Mouse (Mus musculus): ENCODE results near the gene Ampd1. TPM values are rescaled to one million over a fixed set of nuclear protein-coding genes. Genes with fewer than 3 reads are reported as not detected.
A peak's percentile ranks its signal among the peaks of the same experiment; 100 is the strongest.

The Ampd1 gene
- polyA plus RNA-seq, 1 experiment from 2014 or later: 0.19 TPM

DNA sequence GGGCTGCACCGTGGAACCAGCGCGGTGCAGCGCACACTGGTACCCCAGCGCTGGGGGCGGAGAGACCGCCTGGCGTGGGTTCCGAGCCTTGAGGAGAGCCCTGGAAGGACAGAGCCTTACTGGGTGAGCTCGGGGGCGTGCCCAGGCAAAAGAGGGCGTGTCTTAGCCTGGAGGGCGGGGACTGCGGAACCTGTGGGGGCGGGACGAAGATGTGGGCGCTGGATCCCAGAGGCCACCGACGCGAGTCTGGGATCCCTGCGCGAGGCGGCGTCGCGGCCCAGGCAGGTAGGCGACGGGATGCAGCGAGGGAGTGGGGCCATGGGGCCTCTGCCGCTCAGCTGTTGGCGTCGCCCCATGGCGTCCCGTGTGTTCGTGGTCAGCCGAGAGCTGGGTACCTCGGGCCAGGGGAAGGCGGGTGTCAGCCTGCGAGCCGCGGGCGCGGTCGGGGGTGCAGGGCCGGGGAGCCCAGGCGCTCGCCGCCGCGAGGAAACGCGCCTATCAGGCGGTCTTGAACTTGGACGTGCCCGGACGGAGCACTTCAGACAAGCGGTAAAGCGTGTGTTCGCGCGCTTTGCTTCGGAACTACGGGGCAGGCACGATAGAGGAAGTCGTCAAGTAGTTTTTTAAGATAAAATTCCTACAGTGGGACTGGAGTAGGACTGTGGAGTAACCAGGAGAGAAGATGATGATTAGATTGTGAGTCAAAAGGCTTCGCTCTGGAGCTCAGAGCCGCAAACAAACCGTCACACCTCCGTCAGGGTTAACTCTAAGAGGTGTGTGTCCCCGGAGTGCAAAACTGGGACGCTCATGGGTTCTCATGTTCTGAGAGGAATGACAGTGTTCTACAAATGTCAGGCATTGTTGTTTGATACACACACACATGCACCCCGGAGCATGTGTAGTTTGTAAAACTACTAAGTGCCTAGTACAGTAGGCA, 28.9 kb downstream of the Ampd1 start, which contains the start of gene Dennd2c:
Gene Dennd2c (plus strand): TSS at position 151 of the 937 bp plus-strand sequence.
- under 1% methylated on average over 72 of the region's 72 CpGs for WGBS
- Histone ChIP-seq H3K9ac (peak within 1 kb of the TSS; percentile 59), H3K4me2 (peak within 1 kb of the TSS; percentile 90), H3K4me1 (replicated peaks) (peaks cover 13% of the 10 kb centered on the region), H3K4me3 (peak within 1 kb of the TSS; percentile 73), H3K27ac (peak within 1 kb of the TSS; percentile 69), H3K36me3 (no peaks in the 10 kb centered on the region), H3K9me3 (replicated peaks) (no peaks in the 10 kb centered on the region), H3K27me3 (no peaks in the 10 kb centered on the region)
- ATAC-seq (replicated peaks; ENCODE audit: insufficient number of reproducible peaks, insufficient read depth, low FRiP score, low read depth): peak; percentile 99

DNA sequence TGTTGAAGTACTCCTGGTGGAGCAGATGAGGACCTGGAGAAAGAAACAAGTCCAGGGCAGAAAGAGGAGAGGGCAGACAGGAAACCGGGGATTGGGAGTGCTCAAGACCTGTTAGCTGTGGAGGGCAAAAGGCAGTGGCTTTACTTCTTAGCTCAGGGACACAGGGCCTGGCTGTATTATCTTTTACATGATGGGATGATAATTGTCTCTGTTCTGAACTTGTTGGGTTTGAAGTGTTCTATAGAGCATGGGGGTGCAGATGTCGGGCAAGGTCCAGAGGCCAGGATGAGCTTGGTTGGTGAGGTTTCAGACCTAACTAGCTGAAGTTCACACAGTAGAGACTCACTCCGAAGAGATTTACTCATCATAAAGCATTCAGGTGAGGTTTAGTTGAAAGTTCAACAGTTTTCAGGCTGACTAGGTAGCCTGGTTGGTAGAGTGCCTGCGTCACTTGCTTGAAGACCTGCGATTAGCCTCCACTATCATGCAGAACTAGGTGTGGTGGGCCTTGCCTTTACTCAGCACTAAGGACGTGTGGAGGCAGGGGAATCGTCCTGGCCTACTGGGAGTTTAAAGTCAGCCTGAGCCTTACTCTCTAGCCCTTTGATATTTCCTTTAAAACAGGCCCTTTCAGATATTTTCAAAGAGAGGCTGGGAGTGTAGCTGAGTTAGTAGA, 33.9 kb downstream of the Ampd1 start:
- Histone ChIP-seq H3K9me3 (replicated peaks) (no peaks in the 10 kb centered on the region), H3K4me2 (no peak overlapping the region), H3K27ac (no peak overlapping the region), H3K9ac (no peak overlapping the region), H3K4me1 (replicated peaks) (peaks cover 5% of the 10 kb centered on the region; the same call in 1 of the 2 replicates), H3K4me3 (no peak overlapping the region), H3K27me3 (no peaks in the 10 kb centered on the region), H3K36me3 (no peaks in the 10 kb centered on the region)
- no peak for ATAC-seq (replicated peaks; ENCODE audit: insufficient number of reproducible peaks, insufficient read depth, low FRiP score, low read depth)
- 78% methylated on average over 7 of the region's 7 CpGs for WGBS

DNA sequence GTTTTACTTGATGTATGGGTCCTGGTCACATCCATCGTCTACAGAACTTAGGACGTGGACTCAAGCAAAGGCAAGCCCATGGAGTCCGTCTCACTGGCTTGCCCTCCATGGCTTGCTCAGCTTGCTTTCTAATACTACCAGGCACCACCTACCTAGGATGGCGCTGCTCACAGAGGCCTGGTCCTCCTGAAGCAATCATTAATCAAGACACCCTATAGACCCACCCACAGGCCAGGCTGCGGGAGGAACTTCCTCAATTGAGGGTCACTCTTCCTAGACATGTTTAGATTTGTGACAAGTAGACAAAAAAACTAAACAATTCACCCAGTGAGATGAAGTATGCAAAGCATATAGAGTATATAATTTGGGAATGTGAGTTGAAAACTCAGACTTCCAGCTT, 38.4 kb downstream of the Ampd1 start:
- no peak overlapping the region for H3K4me2 ChIP-seq

DNA sequence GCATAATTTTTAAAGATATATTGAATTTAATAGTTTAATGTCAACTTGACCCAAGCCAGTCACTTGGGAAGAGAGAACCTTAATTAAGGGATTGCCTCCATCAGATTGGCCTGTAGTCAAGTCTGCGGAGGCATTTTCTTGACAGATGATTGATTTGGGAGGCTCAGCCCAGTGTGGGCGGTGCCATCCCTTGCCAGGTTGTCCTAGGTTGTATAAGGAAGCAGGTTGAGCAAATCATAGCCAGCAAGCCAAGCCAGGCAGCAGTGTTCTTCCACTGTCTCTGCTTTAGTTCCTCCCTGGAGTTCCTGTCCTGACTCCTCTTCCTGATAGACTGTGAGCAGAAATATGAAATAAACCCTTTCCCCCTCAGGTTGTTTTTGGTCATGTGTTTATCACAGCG, 49.8 kb downstream of the Ampd1 start:
- Histone ChIP-seq H3K36me3 (no peaks in the 10 kb centered on the region), H3K4me1 (replicated peaks) (no peaks in the 10 kb centered on the region), H3K27ac (no peak overlapping the region), H3K4me2 (no peak overlapping the region), H3K9ac (no peak overlapping the region), H3K27me3 (no peaks in the 10 kb centered on the region), H3K9me3 (replicated peaks) (no peaks in the 10 kb centered on the region), H3K4me3 (no peak overlapping the region)
- 79% methylated on average over 3 of the region's 3 CpGs for WGBS
- no peak for ATAC-seq (replicated peaks; ENCODE audit: insufficient number of reproducible peaks, insufficient read depth, low FRiP score, low read depth)

More for the DNA sequence above, 38.4 kb downstream of the Ampd1 start:
- Histone ChIP-seq H3K4me3 (no peak overlapping the region), H3K9ac (no peak overlapping the region), H3K27me3 (no peaks in the 10 kb centered on the region), H3K36me3 (no peaks in the 10 kb centered on the region), H3K4me1 (replicated peaks) (no peaks in the 10 kb centered on the region), H3K9me3 (replicated peaks) (no peaks in the 10 kb centered on the region), H3K27ac (no peak overlapping the region)
- WGBS: 82% methylated on average over 5 of the region's 5 CpGs
- no peak for ATAC-seq (replicated peaks; ENCODE audit: insufficient number of reproducible peaks, insufficient read depth, low FRiP score, low read depth)

GRCm38 (mm10) chr3:103126138-103126537, 52.3 kb downstream of the Ampd1 start:
- Histone ChIP-seq H3K9me3 (replicated peaks) (no peaks in the 10 kb centered on the region), H3K4me1 (replicated peaks) (peaks cover 11% of the 10 kb centered on the region), H3K4me3 (no peak overlapping the region), H3K36me3 (no peaks in the 10 kb centered on the region), H3K27me3 (no peaks in the 10 kb centered on the region), H3K9ac (no peak overlapping the region), H3K4me2 (no peak overlapping the region), H3K27ac (no peak overlapping the region)
- 90% methylated on average over 3 of the region's 3 CpGs for WGBS
- ATAC-seq (replicated peaks; ENCODE audit: insufficient number of reproducible peaks, insufficient read depth, low FRiP score, low read depth): no peak

- no peaks in the 10 kb centered on the region for H3K27me3 ChIP-seq
- 64% methylated on average over 2 of the region's 2 CpGs for WGBS
- no peak for ATAC-seq (replicated peaks; ENCODE audit: insufficient number of reproducible peaks, insufficient read depth, low FRiP score, low read depth)
- H3K4me1 ChIP-seq (replicated peaks): peaks cover 11% of the 10 kb centered on the region
- H3K27ac ChIP-seq: no peak overlapping the region
- H3K4me3 ChIP-seq: no peak overlapping the region
- H3K36me3 ChIP-seq: no peaks in the 10 kb centered on the region
- no peaks in the 10 kb centered on the region for H3K9me3 ChIP-seq (replicated peaks)
- H3K4me2 ChIP-seq: no peak overlapping the region
- H3K9ac ChIP-seq: no peak overlapping the region
These were observed 53.4 kb downstream of the Ampd1 start for GRCm38 (mm10) chr3:103127177-103127576.

GRCm38 (mm10) chr3:103127721-103128120, 53.9 kb downstream of the Ampd1 start:
- Histone ChIP-seq H3K4me2 (no peak overlapping the region), H3K27ac (no peak overlapping the region), H3K9ac (no peak overlapping the region), H3K4me1 (replicated peaks) (peaks cover 11% of the 10 kb centered on the region), H3K36me3 (no peaks in the 10 kb centered on the region), H3K9me3 (replicated peaks) (no peaks in the 10 kb centered on the region), H3K27me3 (no peaks in the 10 kb centered on the region), H3K4me3 (no peak overlapping the region)
- 86% methylated on average over 5 of the region's 5 CpGs for WGBS
- ATAC-seq (replicated peaks; ENCODE audit: insufficient number of reproducible peaks, insufficient read depth, low FRiP score, low read depth): no peak

DNA sequence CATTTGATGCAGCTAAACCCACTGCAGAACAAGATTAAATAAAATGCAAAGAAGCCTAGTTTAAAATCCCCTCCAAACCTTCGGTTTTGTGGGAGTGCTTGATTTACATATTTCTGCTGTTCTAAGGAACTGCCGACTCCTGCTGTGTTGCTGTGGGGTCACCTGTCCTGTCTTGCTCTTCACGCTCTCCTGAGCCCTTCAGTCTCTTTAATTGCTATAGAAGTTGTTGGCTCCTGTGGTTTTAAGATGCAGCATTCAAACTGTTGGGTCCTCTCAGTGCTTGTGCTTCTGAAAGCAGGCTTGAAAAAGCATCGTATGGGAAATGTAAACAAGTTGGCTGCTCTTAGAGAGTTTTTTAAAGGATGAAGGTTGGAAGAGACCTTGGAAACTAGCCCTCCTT, 54.4 kb downstream of the Ampd1 start:
- Histone ChIP-seq H3K9me3 (replicated peaks) (no peaks in the 10 kb centered on the region), H3K4me1 (replicated peaks) (peaks cover 11% of the 10 kb centered on the region), H3K27ac (no peak overlapping the region), H3K4me2 (no peak overlapping the region), H3K36me3 (no peaks in the 10 kb centered on the region), H3K27me3 (no peaks in the 10 kb centered on the region), H3K4me3 (no peak overlapping the region), H3K9ac (no peak overlapping the region)
- ATAC-seq (replicated peaks; ENCODE audit: insufficient number of reproducible peaks, insufficient read depth, low FRiP score, low read depth): no peak
- WGBS: 56% methylated on average over 4 of the region's 4 CpGs

DNA sequence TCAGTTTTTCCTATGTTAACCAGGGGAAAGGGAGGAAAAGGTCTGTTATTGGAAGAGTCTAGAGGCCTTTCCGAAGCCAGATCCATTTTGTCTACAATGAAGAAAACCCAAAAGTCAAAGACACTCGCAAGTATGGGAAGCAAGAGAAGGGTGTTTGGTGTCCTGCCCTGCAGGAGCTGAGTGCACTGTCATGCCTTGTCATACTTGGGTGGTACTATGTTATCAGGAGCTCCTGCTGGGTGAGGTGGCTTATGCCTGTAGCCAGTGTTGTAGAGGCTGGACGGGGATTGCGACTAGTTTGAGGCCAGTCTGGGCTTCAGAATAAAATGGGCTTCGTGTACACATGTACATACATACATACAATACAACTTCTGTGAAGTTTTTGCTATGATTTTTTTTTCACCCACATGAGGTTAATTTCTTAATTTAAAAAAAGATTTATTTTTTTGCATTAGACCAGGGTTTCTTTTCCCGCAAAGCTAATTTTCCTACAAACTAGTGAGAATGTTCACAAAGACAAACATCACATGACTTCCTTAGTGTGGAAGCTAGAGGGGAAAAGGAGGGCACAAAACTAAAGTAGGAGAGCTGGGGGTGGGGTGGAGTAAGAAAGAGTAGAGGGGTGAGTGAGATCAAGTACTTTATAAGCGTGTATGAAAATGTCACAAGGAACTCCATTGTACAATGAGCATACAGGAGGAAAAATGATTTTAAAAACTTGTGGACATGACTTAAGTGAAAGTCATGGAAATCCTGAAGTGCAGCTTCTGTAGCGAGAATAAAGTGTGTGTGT, 55.7 kb downstream of the Ampd1 start:
- Histone ChIP-seq H3K4me3 (no peak overlapping the region), H3K9me3 (replicated peaks) (no peaks in the 10 kb centered on the region), H3K27me3 (no peaks in the 10 kb centered on the region), H3K4me1 (replicated peaks) (peaks cover 11% of the 10 kb centered on the region), H3K4me2 (0 out of 2 replicates have a peak overlapping the region, but pooled peaks have one; percentile 26), H3K36me3 (no peaks in the 10 kb centered on the region), H3K9ac (no peak overlapping the region), H3K27ac (peak overlapping the region; percentile 24)
- 0 out of 2 replicates have a peak, but pooled peaks have one; percentile 64 for ATAC-seq (replicated peaks; ENCODE audit: insufficient number of reproducible peaks, insufficient read depth, low FRiP score, low read depth)
- WGBS: 66% methylated on average over 8 of the region's 8 CpGs

- ATAC-seq (replicated peaks; ENCODE audit: insufficient number of reproducible peaks, insufficient read depth, low FRiP score, low read depth): peak; percentile 75
- Histone ChIP-seq H3K4me2 (peak overlapping the region; percentile 26), H3K36me3 (no peaks in the 10 kb centered on the region), H3K27me3 (no peaks in the 10 kb centered on the region), H3K9ac (no peak overlapping the region), H3K4me1 (replicated peaks) (peaks cover 11% of the 10 kb centered on the region), H3K9me3 (replicated peaks) (no peaks in the 10 kb centered on the region), H3K27ac (peak overlapping the region; percentile 24), H3K4me3 (no peak overlapping the region)
- 22% methylated on average over 6 of the region's 6 CpGs for WGBS
These were observed 56.5 kb downstream of the Ampd1 start for GRCm38 (mm10) chr3:103130236-103130751.

- no peaks in the 10 kb centered on the region for H3K9me3 ChIP-seq (replicated peaks)
- WGBS: 89% methylated on average over 10 of the region's 10 CpGs
- peaks cover 11% of the 10 kb centered on the region for H3K4me1 ChIP-seq (replicated peaks)
- H3K4me3 ChIP-seq: no peak overlapping the region
- H3K27ac ChIP-seq: no peak overlapping the region
- no peak overlapping the region for H3K9ac ChIP-seq
- no peaks in the 10 kb centered on the region for H3K27me3 ChIP-seq
- ATAC-seq (replicated peaks; ENCODE audit: insufficient number of reproducible peaks, insufficient read depth, low FRiP score, low read depth): no peak
- H3K4me2 ChIP-seq: no peak overlapping the region
- H3K36me3 ChIP-seq: no peaks in the 10 kb centered on the region
These were observed 59.3 kb downstream of the Ampd1 start for GRCm38 (mm10) chr3:103133098-103133497.
